Mouse (Mus musculus) ES-E14 (cell line): ENCODE results near the gene Icam2. TPM values are rescaled to one million over a fixed set of nuclear protein-coding genes. Genes with fewer than 3 reads are reported as not detected.

Experiments used
- DNase-seq: peaks from one replicate; pipeline ENCODE4 v3.0.0-alpha.2; 2013; ENCODE audit warnings: low read depth, low spot score
- H3K27ac ChIP-seq: 2 replicates; pipeline ENCODE4 v1.5.1; 2012; ENCODE audit warnings: low read depth, mild to moderate bottlenecking, low read length, moderate library complexity, mixed read lengths; ENCODE audit not compliant: poor library complexity, insufficient read depth, severe bottlenecking
- H3K36me3 ChIP-seq: 2 replicates; pipeline ENCODE4 v1.6.1; 2012; ENCODE audit warnings: mild to moderate bottlenecking, low read length, moderate library complexity, mixed read lengths; ENCODE audit not compliant: control insufficient read depth, poor library complexity, insufficient read depth, severe bottlenecking
- H3K4me1 ChIP-seq, 2 experiments: fragments of 150-350 bp in 1 of 2; sonication (generic) in 1 of 2; 2 replicates each; pipeline ENCODE4 v1.6.1; 2012; ENCODE audit warnings: low read length in 2 of 2, mild to moderate bottlenecking in 1 of 2, mixed read lengths in 1 of 2; ENCODE audit not compliant: control insufficient read depth in 2 of 2, insufficient read depth in 2 of 2, poor library complexity in 1 of 2
- H3K4me3 ChIP-seq, 2 experiments: fragments of 150-350 bp in 1 of 2; sonication (generic) in 1 of 2; 2 replicates each; pipeline ENCODE4 v1.5.1; 2012; ENCODE audit warnings: low read length in 2 of 2, low read depth in 1 of 2, mild to moderate bottlenecking in 1 of 2, mixed read lengths in 1 of 2; ENCODE audit not compliant: insufficient read depth in 1 of 2, poor library complexity in 1 of 2, severe bottlenecking in 1 of 2
- H3K9ac ChIP-seq: 2 replicates; pipeline ENCODE4 v1.6.1; 2012; ENCODE audit warnings: low read depth, mild to moderate bottlenecking, low read length, mixed read lengths; ENCODE audit not compliant: poor library complexity, insufficient read depth, severe bottlenecking
- H3K9me3 ChIP-seq: fragments of 150-350 bp; sonication (generic); 2 replicates; pipeline ENCODE4 v1.6.1; 2012; ENCODE audit warnings: low read depth, mild to moderate bottlenecking, low read length; ENCODE audit not compliant: control insufficient read depth, insufficient read depth
- CHD2 ChIP-seq: IDR thresholded peaks from 2 replicates; pipeline ENCODE4 v1.6.1; 2014; ENCODE audit warnings: mild to moderate bottlenecking, low read depth, low read length, inconsistent platforms
- HCFC1 ChIP-seq: IDR thresholded peaks from 2 replicates; pipeline ENCODE4 v1.6.1; 2012; ENCODE audit warnings: low read length, inconsistent platforms, borderline replicate concordance; ENCODE audit not compliant: insufficient read depth
- MAFK ChIP-seq: IDR thresholded peaks from 2 replicates; pipeline ENCODE4 v1.6.1; 2014; ENCODE audit warnings: mild to moderate bottlenecking, low read depth, low read length, inconsistent platforms; ENCODE audit not compliant: insufficient read depth
- ZC3H11A ChIP-seq: IDR thresholded peaks from 2 replicates; pipeline ENCODE4 v1.6.1; 2012; ENCODE audit warnings: low read depth, mild to moderate bottlenecking, inconsistent platforms, low read length, borderline replicate concordance
- ZNF384 ChIP-seq: IDR thresholded peaks from 2 replicates; pipeline ENCODE4 v1.6.1; 2012; ENCODE audit warnings: low read depth, low read length, inconsistent platforms
- in situ Hi-C, 2 experiments: fragments of 600-800 bp; cut with MboI; formaldehyde crosslinking; loops; one replicate each; pipeline ENCODE4 v1.15.1; 2025; ENCODE audit warnings: low sequenced_read_pairs in 2 of 2, inconsistent platforms in 1 of 2; ENCODE audit not compliant: unreplicated experiment in 2 of 2
- total RNA-seq: library from RNA; depleted of rRNA; stranded (reverse); fragments of 300-350 nt; gene quantifications from 2 replicates; pipeline ENCODE4 v1.2.3, GENCODE M21; 2012

The Icam2 gene
- total RNA-seq, 1 experiment, result 0.89 TPM

GRCm38 (mm10) chr11:106383051-106383790 lies 4.7 kb downstream of the Icam2 start:
- no peak for TF ChIP-seq ZNF384
- no peak for TF ChIP-seq MAFK
- no peak for TF ChIP-seq HCFC1
- TF ChIP-seq ZC3H11A, result no peak
- no peak for TF ChIP-seq CHD2
- Histone ChIP-seq H3K4me1 (no peaks in the 10 kb centered on the region; a peak in 1 of 4 replicates), H3K9me3 (no peaks in the 10 kb centered on the region), H3K27ac (no peak overlapping the region), H3K36me3 (no peaks in the 10 kb centered on the region), H3K9ac (no peak overlapping the region), H3K4me3 (no peak overlapping the region)
- DNase-seq, result no peak
- in situ Hi-C loops, result no loop called here

- no peak overlapping the region for H3K9ac ChIP-seq
- in situ Hi-C loops, result no loop called here
- no peak for DNase-seq
- no peak overlapping the region for H3K27ac ChIP-seq
- no peak overlapping the region for H3K4me3 ChIP-seq
- no peaks in the 10 kb centered on the region for H3K36me3 ChIP-seq
- H3K9me3 ChIP-seq, result no peaks in the 10 kb centered on the region
- no peaks in the 10 kb centered on the region for H3K4me1 ChIP-seq
- TF ChIP-seq HCFC1 (no peak), ZNF384 (no peak), MAFK (no peak), ZC3H11A (no peak), CHD2 (no peak)
Measured at GRCm38 (mm10) chr11:106382424-106382823, 5.5 kb downstream of the Icam2 start.

GRCm38 (mm10) chr11:106381883-106382282 lies 6.0 kb downstream of the Icam2 start:
- Histone ChIP-seq H3K4me3 (no peak overlapping the region), H3K9ac (no peak overlapping the region), H3K9me3 (no peaks in the 10 kb centered on the region), H3K4me1 (no peaks in the 10 kb centered on the region), H3K36me3 (no peaks in the 10 kb centered on the region), H3K27ac (no peak overlapping the region)
- no peak for TF ChIP-seq MAFK
- no peak for TF ChIP-seq ZNF384
- TF ChIP-seq HCFC1, result no peak
- TF ChIP-seq ZC3H11A, result no peak
- no peak for TF ChIP-seq CHD2
- no peak for DNase-seq
- in situ Hi-C loops, result no loop called here

- in situ Hi-C loops, result no loop called here
- Histone ChIP-seq H3K4me1 (no peaks in the 10 kb centered on the region), H3K36me3 (no peaks in the 10 kb centered on the region), H3K27ac (no peak overlapping the region), H3K9me3 (no peaks in the 10 kb centered on the region), H3K4me3 (no peak overlapping the region), H3K9ac (no peak overlapping the region)
- DNase-seq, result no peak
- TF ChIP-seq MAFK (no peak), HCFC1 (no peak), ZC3H11A (no peak), ZNF384 (no peak), CHD2 (no peak)
Measured at GRCm38 (mm10) chr11:106381011-106381410, 6.9 kb downstream of the Icam2 start.

GRCm38 (mm10) chr11:106374979-106375378 lies 12.9 kb downstream of the Icam2 start:
- H3K9me3 ChIP-seq, result no peaks in the 10 kb centered on the region
- no peak for DNase-seq
- H3K27ac ChIP-seq, result no peak overlapping the region
- in situ Hi-C loops, result no loop called here
- TF ChIP-seq MAFK (no peak), ZC3H11A (no peak), ZNF384 (no peak), HCFC1 (no peak), CHD2 (no peak)
- H3K9ac ChIP-seq, result no peak overlapping the region
- H3K4me1 ChIP-seq, result peaks cover 0 to 5% of the 10 kb centered on the region in 2 experiments; a peak in 1 of 4 replicates
- H3K36me3 ChIP-seq, result no peaks in the 10 kb centered on the region
- no peak overlapping the region for H3K4me3 ChIP-seq
